Mouse (Mus musculus) frontal cortex, postnatal 10 days (tissue): ENCODE measurements around the gene Larp4b.

Source experiments
- DNase-seq, 2 experiments: peaks; one replicate each; pipeline ENCODE4 v3.0.0; 2022; ENCODE audit warnings: low spot score in 2 of 2, mixed read lengths in 1 of 2

Gene Larp4b

GRCm38 (mm10) chr13:9178270-9178669, 84.6 kb downstream of the Larp4b start:
- DNase-seq = no peak

GRCm38 (mm10) chr13:9178718-9179117, 85.0 kb downstream of the Larp4b start:
- no peak for DNase-seq

- no peak for DNase-seq
These were observed 86.5 kb downstream of the Larp4b start for GRCm38 (mm10) chr13:9180221-9180620.

- DNase-seq = no peak
These were observed 87.4 kb downstream of the Larp4b start for GRCm38 (mm10) chr13:9181106-9181505.

- peak; percentile 49 to 74 for DNase-seq
These were observed 88.1 kb downstream of the Larp4b start for GRCm38 (mm10) chr13:9181666-9182264.

GRCm38 (mm10) chr13:9184281-9184680, 90.6 kb downstream of the Larp4b start:
- DNase-seq = no peak

- DNase-seq = peak in 1 of 2 experiments; percentile 2
These were observed 91.0 kb downstream of the Larp4b start for GRCm38 (mm10) chr13:9184716-9185115.

- DNase-seq = no peak
These were observed 93.5 kb downstream of the Larp4b start for GRCm38 (mm10) chr13:9187156-9187555.

- DNase-seq = no peak
These were observed 94.2 kb downstream of the Larp4b start for GRCm38 (mm10) chr13:9187566-9188530.

- no peak for DNase-seq
These were observed 95.8 kb downstream of the Larp4b start for GRCm38 (mm10) chr13:9189481-9189880.

- DNase-seq = peak; percentile 42 to 47
These were observed 97.8 kb downstream of the Larp4b start for GRCm38 (mm10) chr13:9191172-9192140.

GRCm38 (mm10) chr13:9192797-9193330, 99.2 kb downstream of the Larp4b start:
- no peak for DNase-seq

- no peak for DNase-seq
These were observed 101.0 kb downstream of the Larp4b start for GRCm38 (mm10) chr13:9194656-9195055.

- no peak for DNase-seq
These were observed 101.9 kb downstream of the Larp4b start for GRCm38 (mm10) chr13:9195565-9195964.

- DNase-seq = no peak
These were observed 104.4 kb downstream of the Larp4b start for GRCm38 (mm10) chr13:9198106-9198505.

GRCm38 (mm10) chr13:9198728-9199464, 105.2 kb downstream of the Larp4b start:
- no peak for DNase-seq

GRCm38 (mm10) chr13:9199465-9199844, 105.8 kb downstream of the Larp4b start:
- no peak for DNase-seq

- no peak for DNase-seq
These were observed 129.2 kb downstream of the Larp4b start for GRCm38 (mm10) chr13:9222761-9223405.
